Mouse (Mus musculus) cerebellum, adult 2 months (tissue): Measurements from ENCODE around the gene Srgap2.

Source experiments
- CTCF ChIP-seq: fragments of 200-500 bp; IDR thresholded peaks from 2 replicates; pipeline ENCODE4 v1.5.1; 2011; ENCODE audit warnings: low read depth, mild to moderate bottlenecking, control low read depth, low read length, moderate library complexity, borderline replicate concordance; ENCODE audit not compliant: insufficient read depth
- POLR2A ChIP-seq: fragments of 200-500 bp; IDR thresholded peaks from 2 replicates; pipeline ENCODE4 v1.6.1; 2011; ENCODE audit warnings: low read length, control low read depth, borderline replicate concordance; ENCODE audit not compliant: insufficient read depth

DNA sequence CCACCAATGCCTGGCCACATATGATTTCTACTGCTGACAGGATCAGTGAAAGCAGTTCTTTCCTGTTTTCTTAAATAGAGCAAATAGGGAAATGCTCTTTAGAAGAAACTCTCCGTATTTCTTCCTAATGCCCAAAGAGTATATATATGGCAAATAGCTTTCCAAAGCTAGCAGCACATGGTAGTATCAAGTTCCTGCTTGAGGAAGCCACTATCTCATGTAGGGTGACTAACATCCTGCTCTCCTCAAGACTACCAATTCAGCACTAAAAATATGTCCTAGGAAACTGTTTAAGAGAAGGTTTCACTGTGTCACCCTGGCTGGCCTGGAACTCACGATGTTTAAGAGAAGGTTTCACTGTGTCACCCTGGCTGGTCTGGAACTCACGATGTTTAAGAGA, 166.4 kb downstream of the Srgap2 start:
- TF ChIP-seq POLR2A (no peak), CTCF (no peak)
